In genomic region chr14:79294051-79294814, GRCm38 (mm10) we compare ENCODE assay signal across 16 mouse cellular contexts. TPM values are rescaled to one million over a fixed set of nuclear protein-coding genes. Genes with fewer than 3 reads are reported as not detected.
DNase-seq lines count a peak whose midpoint lies in the region; ATAC-seq and TF ChIP-seq lines count a peak whose summit lies in the region.
"Had no signal": no experiment of that assay in that cellular context is flagged by ENCODE, and none has a peak within 500 bp of the region (broad histone marks: within the 10 kb centered on the region; RNA-seq: fewer than 3 reads in every experiment).

No protein-coding gene starts in this region.

- H3K4me1 ChIP-seq in embryonic facial prominence, embryonic 13.5 days: peaks cover 78% of the 10 kb centered on the region
- peaks cover 81% of the 10 kb centered on the region for H3K4me1 ChIP-seq in embryonic facial prominence, embryonic 10.5 days
- peaks cover 15% of the 10 kb centered on the region for H3K4me1 ChIP-seq in kidney, embryonic 16.5 days (ENCODE audit: insufficient read depth, low read length)
- H3K4me1 ChIP-seq in spleen, adult 2 months (ENCODE audit: control insufficient read depth, insufficient read depth, insufficient read length): peaks cover 8% of the 10 kb centered on the region; the same call in 1 of the 2 replicates

- no peak for DNase-seq in embryonic facial prominence, embryonic 10.5 days (ENCODE audit: low spot score)
- no peak for DNase-seq in kidney, postnatal 36 days
- no peak for DNase-seq in spleen, adult 2 months (ENCODE audit: low read depth in 1 of 2, low spot score in 2 of 2)
- no peak for DNase-seq in spleen, adult 12 weeks (ENCODE audit: low spot score)
- DNase-seq in splenic B cell, adult 2 months (ENCODE audit: low read depth, low spot score): peak; percentile 31
- no peak for DNase-seq in frontal cortex, postnatal 14 days (ENCODE audit: low spot score in 2 of 2)
- DNase-seq: gastrocnemius, postnatal 25 days had no signal

- no peaks in the 10 kb centered on the region for H3K27me3 ChIP-seq in embryonic facial prominence, embryonic 13.5 days
- H3K27me3 ChIP-seq in embryonic facial prominence, embryonic 10.5 days (replicated peaks; ENCODE audit: low read depth, poor library complexity, severe bottlenecking): peaks cover 22% of the 10 kb centered on the region
- H3K27me3 ChIP-seq in kidney, embryonic 16.5 days (ENCODE audit: insufficient read depth, low read length): peaks cover under 1% of the 10 kb centered on the region; the same call in 1 of the 2 replicates
- no peaks in the 10 kb centered on the region for H3K27me3 ChIP-seq in spleen, adult 2 months (ENCODE audit: control insufficient read depth, insufficient read depth, low read length)
- no peaks in the 10 kb centered on the region; the same call in 1 of the 2 replicates for H3K27me3 ChIP-seq in splenic B cell, adult 2 months (ENCODE audit: control insufficient read depth, insufficient read depth, low read length, poor library complexity, severe bottlenecking)

- no peak overlapping the region for H3K4me3 ChIP-seq in embryonic facial prominence, embryonic 13.5 days
- no peak overlapping the region for H3K4me3 ChIP-seq in embryonic facial prominence, embryonic 10.5 days
- H3K4me3 ChIP-seq in kidney, embryonic 16.5 days (ENCODE audit: low read length): no peak overlapping the region
- H3K4me3 ChIP-seq in spleen, adult 2 months (ENCODE audit: extremely low read depth, insufficient read depth, insufficient read length): no peak overlapping the region
- H3K4me3 ChIP-seq: hindbrain, embryonic 15.5 days; midbrain, embryonic 13.5 days; neural tube, embryonic 12.5 days had no signal

- no peak for ATAC-seq in embryonic facial prominence, embryonic 13.5 days (ENCODE audit: insufficient number of reproducible peaks, insufficient read depth, low FRiP score, low TSS enrichment, low read depth)
- ATAC-seq in kidney, embryonic 16.5 days (ENCODE audit: low FRiP score, low TSS enrichment): no peak
- ATAC-seq: forebrain, embryonic 14.5 days; midbrain, embryonic 13.5 days had no signal

- 76% methylated on average over 8 of the region's 8 CpGs for WGBS in embryonic facial prominence, embryonic 13.5 days
- WGBS in embryonic facial prominence, embryonic 10.5 days: 79% methylated on average over 8 of the region's 8 CpGs
- 72% methylated on average over 8 of the region's 8 CpGs for WGBS in kidney, embryonic 16.5 days
- 31% methylated on average over 8 of the region's 8 CpGs for WGBS in spleen, adult 2 months

- no peaks in the 10 kb centered on the region for H3K9me3 ChIP-seq in embryonic facial prominence, embryonic 13.5 days
- no peaks in the 10 kb centered on the region for H3K9me3 ChIP-seq in embryonic facial prominence, embryonic 10.5 days
- H3K9me3 ChIP-seq in kidney, embryonic 16.5 days (ENCODE audit: low read length): no peaks in the 10 kb centered on the region
- H3K9me3 ChIP-seq: hindbrain, embryonic 15.5 days; midbrain, embryonic 13.5 days; neural tube, embryonic 12.5 days had no signal

- no peaks in the 10 kb centered on the region for H3K36me3 ChIP-seq in embryonic facial prominence, embryonic 13.5 days
- H3K36me3 ChIP-seq in embryonic facial prominence, embryonic 10.5 days (replicated peaks): no peaks in the 10 kb centered on the region
- H3K36me3 ChIP-seq in kidney, embryonic 16.5 days (ENCODE audit: insufficient read depth, low read length): no peaks in the 10 kb centered on the region
- no peaks in the 10 kb centered on the region for H3K36me3 ChIP-seq in spleen, adult 2 months (ENCODE audit: control insufficient read depth, insufficient read depth, low read length)
- no peaks in the 10 kb centered on the region for H3K36me3 ChIP-seq in splenic B cell, adult 2 months (ENCODE audit: control insufficient read depth, insufficient read depth, low read length, poor library complexity, severe bottlenecking)
- H3K36me3 ChIP-seq: hindbrain, embryonic 15.5 days; midbrain, embryonic 13.5 days; neural tube, embryonic 12.5 days had no signal

- TF ChIP-seq POLR2A in spleen, adult 2 months (IDR thresholded peaks at IDR 0.05; ENCODE audit: low read depth, low read length): no peak

- no peak overlapping the region for H3K9ac ChIP-seq in embryonic facial prominence, embryonic 13.5 days
- H3K9ac ChIP-seq in kidney, embryonic 16.5 days (replicated peaks; ENCODE audit: low read length): no peak overlapping the region
- H3K9ac ChIP-seq: hindbrain, embryonic 15.5 days; midbrain, embryonic 13.5 days; neural tube, embryonic 12.5 days had no signal

- TF ChIP-seq CTCF in spleen, adult 2 months (IDR thresholded peaks at IDR 0.05; ENCODE audit: extremely low read depth, insufficient read depth, insufficient read length, insufficient replicate concordance): no peak

- H3K4me2 ChIP-seq in embryonic facial prominence, embryonic 13.5 days: 0 out of 2 replicates have a peak overlapping the region, but pooled peaks have one; percentile 30
- H3K4me2 ChIP-seq in kidney, embryonic 16.5 days (replicated peaks; ENCODE audit: low read depth, low read length): peak overlapping the region; percentile 32; the same call in 1 of the 2 replicates
- H3K4me2 ChIP-seq: hindbrain, embryonic 15.5 days; midbrain, embryonic 13.5 days had no signal

- H3K27ac ChIP-seq in embryonic facial prominence, embryonic 13.5 days: no peak overlapping the region
- H3K27ac ChIP-seq in embryonic facial prominence, embryonic 10.5 days (replicated peaks): no peak overlapping the region
- no peak overlapping the region for H3K27ac ChIP-seq in kidney, embryonic 16.5 days (ENCODE audit: low read length)
- peak overlapping the region; percentile 37; the same call in 1 of the 2 replicates for H3K27ac ChIP-seq in spleen, adult 2 months (ENCODE audit: insufficient read depth, low read length)
- H3K27ac ChIP-seq: midbrain, embryonic 13.5 days; neural tube, embryonic 12.5 days had no signal

RNA-seq across cellular contexts. Expression of gene Rgcc, which starts 7.2 kb away (rescaled TPM):
- polyA plus RNA-seq in embryonic facial prominence, embryonic 13.5 days (2015; fragmentation: Nextera tagmentation; extraction: Ambion mirVana): 46.1 and 52.6 TPM in 2 replicates
- 30.3 and 48.2 TPM in 2 replicates for polyA plus RNA-seq in embryonic facial prominence, embryonic 10.5 days (2016; fragmentation: Nextera tagmentation; extraction: Ambion mirVana)
- polyA plus RNA-seq in kidney, embryonic 16.5 days (2015; fragmentation: Nextera tagmentation; extraction: Ambion mirVana): 29.7 and 35.7 TPM in 2 replicates
- polyA plus RNA-seq in spleen, adult 2 months (2012; rRNA removed): 57.6 and 94.0 TPM in 2 replicates

RNA-seq across cellular contexts. Expression of gene Zfp957, which starts 47.1 kb away (rescaled TPM):
- polyA plus RNA-seq in embryonic facial prominence, embryonic 13.5 days (2015; fragmentation: Nextera tagmentation; extraction: Ambion mirVana): not detected in 2 replicates
- not detected in 2 replicates for polyA plus RNA-seq in embryonic facial prominence, embryonic 10.5 days (2016; fragmentation: Nextera tagmentation; extraction: Ambion mirVana)
- polyA plus RNA-seq in kidney, embryonic 16.5 days (2015; fragmentation: Nextera tagmentation; extraction: Ambion mirVana): not detected in 2 replicates
- polyA plus RNA-seq in spleen, adult 2 months (2012; rRNA removed): not detected in 2 replicates
- polyA plus RNA-seq: forebrain, embryonic 14.5 days; heart, embryonic 14.5 days; hindbrain, embryonic 15.5 days; kidney, postnatal 0 days; limb, embryonic 14.5 days; midbrain, embryonic 13.5 days; neural tube, embryonic 12.5 days had no signal
